Mouse (Mus musculus): ENCODE results near the gene Sdk1. TPM values are rescaled to one million over a fixed set of nuclear protein-coding genes. Genes with fewer than 3 reads are reported as not detected.

Gene Sdk1
- total and polyA plus RNA-seq, 3 experiments = not detected

DNA sequence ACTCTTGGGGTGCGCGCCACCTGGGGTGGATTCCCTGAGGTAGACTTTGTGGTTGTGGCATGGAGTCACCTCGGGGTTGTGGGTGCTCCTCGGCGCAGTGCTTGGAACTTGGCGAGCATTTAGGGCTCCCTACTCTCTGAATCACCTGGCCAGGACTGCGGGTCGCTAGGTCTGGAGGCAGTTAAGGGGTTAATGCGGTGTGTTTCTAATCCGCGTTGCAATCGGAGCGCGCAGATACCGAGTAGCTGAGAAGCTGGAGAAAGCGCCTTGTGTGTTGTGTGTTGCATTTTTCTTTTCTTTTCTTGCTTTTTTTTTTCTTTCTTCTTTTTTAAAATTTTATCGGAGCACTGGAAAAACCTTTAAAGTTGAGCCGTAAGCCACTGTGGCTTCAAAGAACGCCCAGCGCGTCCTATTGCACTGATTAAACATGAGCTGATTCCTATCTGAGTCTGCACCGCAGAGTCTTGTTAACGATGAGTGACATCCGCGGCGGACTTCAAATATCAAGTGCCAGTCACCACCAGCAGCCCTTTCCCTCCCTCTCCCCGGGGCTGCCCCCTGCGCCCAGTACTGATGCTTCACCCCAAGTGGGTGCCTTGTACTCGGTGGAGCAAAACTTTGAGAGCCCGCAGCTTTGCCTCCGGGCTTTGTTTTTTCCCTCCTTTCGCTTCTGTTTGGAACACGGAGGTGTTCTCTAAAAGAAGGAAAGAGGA is 2.1 kb downstream of the Sdk1 start:
- Histone ChIP-seq H3K9me3 (replicated peaks; ENCODE audit: insufficient read depth, low read length) (no peaks in the 10 kb centered on the region), H3K79me2 (ENCODE audit: control insufficient read depth, insufficient read depth, low read length, poor library complexity) (no peaks in the 10 kb centered on the region), H3K4me3 (ENCODE audit: control insufficient read depth in 1 of 2, insufficient read depth in 1 of 2, low read depth in 2 of 2, low read length in 2 of 2) (no peak overlapping the region), H3K27ac (ENCODE audit: control insufficient read depth, low read depth, low read length) (no peak overlapping the region), H3K9ac (ENCODE audit: control insufficient read depth, low read depth, low read length, poor library complexity, severe bottlenecking) (no peak overlapping the region), H3K27me3 (ENCODE audit: control insufficient read depth in 1 of 2, insufficient read depth in 2 of 2, low read length in 2 of 2) (no peaks in the 10 kb centered on the region), H3K36me3 (ENCODE audit: control insufficient read depth in 1 of 2, insufficient read depth in 2 of 2, low read length in 2 of 2) (no peaks in the 10 kb centered on the region), H3K4me1 (ENCODE audit: control insufficient read depth in 1 of 2, insufficient read depth in 2 of 2, low read length in 2 of 2) (no peaks in the 10 kb centered on the region)
- TF ChIP-seq TAL1 (IDR thresholded peaks at IDR 0.05; ENCODE audit: low read length) (no peak), BHLHE40 (IDR thresholded peaks at IDR 0.05; ENCODE audit: borderline replicate concordance, low read depth, low read length) (no peak), MXI1 (IDR thresholded peaks at IDR 0.05; ENCODE audit: low read depth, low read length) (no peak), USF2 (IDR thresholded peaks at IDR 0.05; ENCODE audit: borderline replicate concordance in 1 of 2, insufficient read depth in 1 of 2, low read depth in 1 of 2, low read length in 2 of 2) (no peak), TBP (IDR thresholded peaks at IDR 0.05; ENCODE audit: low read depth, low read length) (no peak), CHD2 (IDR thresholded peaks at IDR 0.05; ENCODE audit: low read length) (no peak), POLR2A (IDR thresholded peaks at IDR 0.05; ENCODE audit: control insufficient read depth in 1 of 2, insufficient read depth in 1 of 2, low read depth in 1 of 2, low read length in 2 of 2, poor library complexity in 1 of 2) (no peak), ZMIZ1 (IDR thresholded peaks at IDR 0.05; ENCODE audit: low read depth, low read length) (no peak), POLR2AphosphoS5 (IDR thresholded peaks at IDR 0.05; ENCODE audit: borderline replicate concordance, low read depth, low read length) (no peak), NRF1 (IDR thresholded peaks at IDR 0.05; ENCODE audit: insufficient read depth, low read depth, low read length, poor library complexity, severe bottlenecking) (no peak), NELFE (IDR thresholded peaks at IDR 0.05; ENCODE audit: low read depth, low read length) (no peak), TCF12 (IDR thresholded peaks at IDR 0.05; ENCODE audit: low read depth, low read length) (no peak), MAX (IDR thresholded peaks at IDR 0.05; ENCODE audit: low read length) (no peak), ZNF384 (IDR thresholded peaks at IDR 0.05; ENCODE audit: low read depth, low read length) (no peak), USF1 (IDR thresholded peaks at IDR 0.05; ENCODE audit: low read depth, low read length) (no peak), SMC3 (IDR thresholded peaks at IDR 0.05; ENCODE audit: low read depth, low read length) (no peak), GABPA (IDR thresholded peaks at IDR 0.05; ENCODE audit: low read depth, low read length) (no peak), UBTF (IDR thresholded peaks at IDR 0.05; ENCODE audit: borderline replicate concordance, insufficient read depth, low read depth, low read length) (no peak), CHD1 (IDR thresholded peaks at IDR 0.05; ENCODE audit: low read depth, low read length) (no peak), MAFK (IDR thresholded peaks at IDR 0.05; ENCODE audit: borderline replicate concordance, low read depth, low read length) (no peak)
- no peak for DNase-seq (ENCODE audit: low read depth, low spot score)

DNA sequence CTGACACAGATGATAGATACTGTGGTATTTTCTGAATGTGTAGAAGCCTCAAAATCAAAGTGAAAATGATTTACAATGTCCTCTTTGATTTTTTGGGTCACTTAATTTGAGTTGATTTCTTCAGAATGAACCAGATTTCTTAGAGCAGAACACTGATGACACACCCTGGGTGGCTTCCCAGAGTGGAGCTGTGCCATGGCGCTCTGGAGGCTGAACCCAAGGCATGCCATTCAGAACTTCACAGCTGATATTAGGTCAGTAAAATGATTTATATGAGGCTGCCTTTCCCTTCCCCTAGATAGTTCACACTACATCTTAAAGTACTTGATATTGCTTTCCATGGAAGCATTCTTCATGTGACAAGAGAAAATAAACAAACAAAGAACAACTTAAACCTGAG is 23.0 kb downstream of the Sdk1 start:
- no peak overlapping the region for H3K9ac ChIP-seq (ENCODE audit: control insufficient read depth, low read depth, low read length, poor library complexity, severe bottlenecking)
- TF ChIP-seq ZC3H11A (IDR thresholded peaks at IDR 0.05; ENCODE audit: low read depth, low read length) (no peak), SIN3A (IDR thresholded peaks at IDR 0.05; ENCODE audit: low read length) (no peak), MXI1 (IDR thresholded peaks at IDR 0.05; ENCODE audit: low read depth, low read length) (no peak), USF1 (IDR thresholded peaks at IDR 0.05; ENCODE audit: low read depth, low read length) (no peak), GABPA (IDR thresholded peaks at IDR 0.05; ENCODE audit: low read depth, low read length) (no peak), ZNF384 (IDR thresholded peaks at IDR 0.05; ENCODE audit: low read depth, low read length) (no peak), ETS1 (IDR thresholded peaks at IDR 0.05; ENCODE audit: low read depth, low read length) (no peak), HCFC1 (IDR thresholded peaks at IDR 0.05; ENCODE audit: low read depth, low read length) (no peak), MYC (IDR thresholded peaks at IDR 0.05; ENCODE audit: low read depth, low read length) (no peak), TBP (IDR thresholded peaks at IDR 0.05; ENCODE audit: low read depth, low read length) (no peak), EP300 (IDR thresholded peaks at IDR 0.05; ENCODE audit: low read depth in 1 of 2, low read length in 2 of 2) (no peak), JUND (IDR thresholded peaks at IDR 0.05; ENCODE audit: low read depth, low read length) (no peak), MAX (IDR thresholded peaks at IDR 0.05; ENCODE audit: low read length) (no peak)
- no peaks in the 10 kb centered on the region for H3K36me3 ChIP-seq (ENCODE audit: control insufficient read depth in 1 of 2, insufficient read depth in 2 of 2, low read length in 2 of 2)

More for the DNA sequence above, 23.0 kb downstream of the Sdk1 start:
- H3K4me3 ChIP-seq (ENCODE audit: control insufficient read depth in 1 of 2, insufficient read depth in 1 of 2, low read depth in 2 of 2, low read length in 2 of 2) = no peak overlapping the region
- no peaks in the 10 kb centered on the region for H3K27me3 ChIP-seq (ENCODE audit: control insufficient read depth in 1 of 2, insufficient read depth in 2 of 2, low read length in 2 of 2)
- DNase-seq (ENCODE audit: low read depth, low spot score) = no peak
- no peaks in the 10 kb centered on the region for H3K79me2 ChIP-seq (ENCODE audit: control insufficient read depth, insufficient read depth, low read length, poor library complexity)
- H3K27ac ChIP-seq (ENCODE audit: control insufficient read depth, low read depth, low read length) = no peak overlapping the region
- H3K9me3 ChIP-seq (replicated peaks; ENCODE audit: insufficient read depth, low read length) = no peaks in the 10 kb centered on the region
- H3K4me1 ChIP-seq (ENCODE audit: control insufficient read depth in 1 of 2, insufficient read depth in 2 of 2, low read length in 2 of 2) = no peaks in the 10 kb centered on the region

Data from MEL (cell line).